Mouse (Mus musculus) testis, adult 2 months (tissue): ENCODE data around the gene Vstm4. TPM values are rescaled to one million over a fixed set of nuclear protein-coding genes. Genes with fewer than 3 reads are reported as not detected.

ENCODE experiments used
- H3K27ac ChIP-seq: fragments of 200-500 bp; 2 replicates; pipeline ENCODE4 v1.5.1; 2012; ENCODE audit warnings: low read depth, low read length; ENCODE audit not compliant: control insufficient read depth, insufficient read depth
- H3K27me3 ChIP-seq: fragments of 200-500 bp; 2 replicates; pipeline ENCODE4 v1.6.1; 2012; ENCODE audit warnings: mild to moderate bottlenecking, low read length, moderate library complexity; ENCODE audit not compliant: control insufficient read depth, insufficient read depth
- H3K36me3 ChIP-seq: fragments of 200-500 bp; 2 replicates; pipeline ENCODE4 v1.6.1; 2012; ENCODE audit warnings: mild to moderate bottlenecking, low read length; ENCODE audit not compliant: control insufficient read depth, insufficient read depth
- H3K4me1 ChIP-seq: fragments of 200-500 bp; 2 replicates; pipeline ENCODE4 v1.6.1; 2012; ENCODE audit warnings: low read length; ENCODE audit not compliant: control insufficient read depth, insufficient read depth
- H3K4me3 ChIP-seq: fragments of 200-500 bp; 2 replicates; pipeline ENCODE4 v1.5.1; 2012; ENCODE audit warnings: low read depth, mild to moderate bottlenecking, low read length, moderate library complexity, mixed read lengths; ENCODE audit not compliant: control insufficient read depth
- CTCF ChIP-seq: fragments of 200-500 bp; IDR thresholded peaks from 2 replicates; pipeline ENCODE4 v1.5.1; 2012; ENCODE audit warnings: low read depth, mild to moderate bottlenecking, inconsistent platforms, low read length, moderate library complexity; ENCODE audit not compliant: control insufficient read depth, insufficient read depth, insufficient replicate concordance
- POLR2A ChIP-seq: fragments of 200-500 bp; IDR thresholded peaks from 2 replicates; pipeline ENCODE4 v1.6.1; 2012; ENCODE audit warnings: low read depth, mild to moderate bottlenecking, inconsistent platforms, low read length, moderate library complexity; ENCODE audit not compliant: control insufficient read depth
- polyA plus RNA-seq: library from polyadenylated mRNA; depleted of rRNA; stranded (reverse); fragments of >200 nt; gene quantifications from 2 replicates; pipeline ENCODE4 v1.2.3, GENCODE M21; 2012

Vstm4 gene
- polyA plus RNA-seq, 1 experiment: 5.9 TPM

GRCm38 (mm10) chr14:32881693-32882092 lies 25.1 kb downstream of the Vstm4 start:
- no peak overlapping the region for H3K4me3 ChIP-seq
- no peaks in the 10 kb centered on the region; the same call in none of the 2 replicates for H3K4me1 ChIP-seq
- TF ChIP-seq CTCF: no peak
- no peaks in the 10 kb centered on the region for H3K27me3 ChIP-seq
- H3K36me3 ChIP-seq: no peaks in the 10 kb centered on the region
- H3K27ac ChIP-seq: peak overlapping the region; percentile 44; the same call in 1 of the 2 replicates

DNA sequence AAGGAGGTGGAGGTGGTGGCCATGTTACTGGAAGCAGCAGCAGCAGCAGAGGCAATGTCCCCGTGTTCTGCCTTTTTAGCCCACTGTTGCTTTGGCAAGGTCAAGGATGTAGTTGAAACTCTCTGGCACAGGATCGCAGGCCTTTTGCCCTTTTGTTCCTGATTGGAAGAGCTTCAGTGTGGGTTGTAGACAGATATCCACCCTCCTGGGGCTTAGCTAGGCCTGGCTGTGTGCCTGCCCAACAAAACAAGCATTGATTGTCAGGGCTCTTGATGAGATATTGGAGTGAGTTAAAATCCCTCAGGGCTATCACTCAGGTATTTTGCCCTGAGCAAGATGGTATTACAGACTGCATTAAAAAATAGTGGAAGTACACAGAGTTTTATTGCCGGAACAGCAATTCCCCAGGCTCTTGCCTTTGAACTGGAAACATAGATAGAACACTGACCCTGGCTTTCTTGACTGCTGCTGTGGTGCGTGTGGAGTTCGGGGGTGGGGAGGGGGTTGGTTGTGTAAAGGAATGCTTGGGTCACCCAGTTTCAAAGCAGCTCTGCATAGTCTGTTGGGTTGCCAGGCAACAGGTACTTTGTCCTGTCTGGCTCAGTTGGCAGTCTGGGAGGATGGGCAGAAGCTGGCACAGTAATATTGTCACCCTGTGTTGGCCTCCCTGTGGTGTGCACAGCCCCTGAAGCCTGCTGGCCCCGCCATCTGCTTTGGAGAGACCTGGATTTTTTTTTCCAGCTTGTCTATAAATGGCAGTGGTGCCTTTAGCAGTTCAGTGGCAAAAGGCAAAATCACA lies 32.5 kb downstream of the Vstm4 start:
- no peak for TF ChIP-seq POLR2A
- TF ChIP-seq CTCF: no peak
- Histone ChIP-seq H3K27ac (peak overlapping the region; percentile 56), H3K27me3 (no peaks in the 10 kb centered on the region), H3K4me3 (no peak overlapping the region), H3K4me1 (peaks cover 5% of the 10 kb centered on the region), H3K36me3 (no peaks in the 10 kb centered on the region)

DNA sequence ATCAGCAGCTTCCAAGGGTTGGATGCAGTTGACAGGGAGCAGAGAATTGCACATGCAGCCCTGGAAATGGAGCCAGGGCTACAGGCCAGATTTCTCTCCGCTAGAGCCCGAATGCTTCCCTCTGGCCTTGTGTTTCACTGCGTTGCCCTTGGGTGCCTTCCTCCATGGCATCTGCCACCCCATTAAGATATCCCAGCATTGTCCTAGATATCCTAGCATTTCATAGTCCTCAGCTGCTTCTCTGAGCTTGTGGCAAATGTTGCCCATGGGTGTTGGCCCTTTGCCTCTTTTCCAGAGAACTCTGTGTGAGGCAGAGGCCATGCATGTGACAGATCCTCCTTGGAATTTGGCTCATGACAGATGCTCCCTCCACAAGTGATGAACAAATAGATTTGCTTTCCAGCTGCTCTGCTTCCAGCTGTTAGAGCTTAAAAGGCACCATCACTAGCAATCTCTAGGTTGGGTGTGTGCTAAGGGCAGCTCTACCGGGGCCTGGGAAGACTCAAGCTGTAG lies 37.8 kb downstream of the Vstm4 start:
- H3K4me3 ChIP-seq: no peak overlapping the region
- no peaks in the 10 kb centered on the region for H3K36me3 ChIP-seq
- no peaks in the 10 kb centered on the region for H3K27me3 ChIP-seq
- no peak overlapping the region for H3K27ac ChIP-seq
- no peak for TF ChIP-seq POLR2A
- TF ChIP-seq CTCF: no peak
- H3K4me1 ChIP-seq: peaks cover under 1% of the 10 kb centered on the region

DNA sequence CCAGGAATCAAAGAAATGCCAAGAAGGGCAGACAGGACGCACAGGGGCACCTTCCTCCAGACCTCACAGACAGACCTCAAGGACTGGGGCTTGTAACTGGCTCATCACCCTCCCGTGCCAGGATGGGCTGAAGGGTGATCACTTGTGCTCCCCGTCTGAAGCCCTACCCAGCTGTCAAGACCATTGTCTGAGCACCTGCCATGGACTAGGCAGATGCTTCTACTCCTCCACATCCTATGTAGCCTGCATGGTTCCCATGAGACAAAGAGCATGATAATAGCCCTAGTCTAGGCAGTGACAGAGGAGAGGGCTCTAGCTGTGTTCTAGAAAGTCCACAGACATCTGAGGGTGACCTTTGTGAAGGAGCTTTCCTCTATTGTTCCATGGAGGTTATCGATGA lies 38.3 kb downstream of the Vstm4 start:
- Histone ChIP-seq H3K36me3 (no peaks in the 10 kb centered on the region), H3K4me3 (no peak overlapping the region), H3K4me1 (no peaks in the 10 kb centered on the region; the same call in 1 of the 2 replicates), H3K27ac (no peak overlapping the region), H3K27me3 (no peaks in the 10 kb centered on the region)
- no peak for TF ChIP-seq CTCF
- no peak for TF ChIP-seq POLR2A

- Histone ChIP-seq H3K36me3 (no peaks in the 10 kb centered on the region), H3K4me1 (no peaks in the 10 kb centered on the region; the same call in 1 of the 2 replicates), H3K27ac (no peak overlapping the region), H3K4me3 (no peak overlapping the region), H3K27me3 (no peaks in the 10 kb centered on the region)
- no peak for TF ChIP-seq POLR2A
- TF ChIP-seq CTCF: no peak
Measured at GRCm38 (mm10) chr14:32896896-32897295, 40.3 kb downstream of the Vstm4 start.

- Histone ChIP-seq H3K27me3 (no peaks in the 10 kb centered on the region), H3K4me3 (no peak overlapping the region), H3K4me1 (no peaks in the 10 kb centered on the region), H3K36me3 (no peaks in the 10 kb centered on the region), H3K27ac (no peak overlapping the region)
- TF ChIP-seq CTCF (no peak), POLR2A (no peak)
Measured at GRCm38 (mm10) chr14:32903203-32903602, 46.6 kb downstream of the Vstm4 start.

GRCm38 (mm10) chr14:32906545-32906944 lies 50.0 kb downstream of the Vstm4 start:
- TF ChIP-seq POLR2A (no peak), CTCF (no peak)
- Histone ChIP-seq H3K27me3 (no peaks in the 10 kb centered on the region), H3K36me3 (no peaks in the 10 kb centered on the region), H3K4me1 (no peaks in the 10 kb centered on the region), H3K4me3 (no peak overlapping the region), H3K27ac (no peak overlapping the region)

- no peak overlapping the region for H3K4me3 ChIP-seq
- no peak overlapping the region for H3K27ac ChIP-seq
- H3K36me3 ChIP-seq: no peaks in the 10 kb centered on the region
- TF ChIP-seq CTCF (no peak), POLR2A (no peak)
- H3K4me1 ChIP-seq: no peaks in the 10 kb centered on the region
- H3K27me3 ChIP-seq: no peaks in the 10 kb centered on the region
Measured at GRCm38 (mm10) chr14:32909112-32909511, 52.6 kb downstream of the Vstm4 start.
